Mouse (Mus musculus): ENCODE data around the gene Rhob. TPM values are rescaled to one million over a fixed set of nuclear protein-coding genes. Genes with fewer than 3 reads are reported as not detected.

Rhob gene
- polyA plus RNA-seq, 1 experiment from 2014 or later, result 59.8 TPM

Other genes with a start within 250 kb of the Rhob start
- gene Gdf7, start 198.1 kb downstream of the Rhob start, polyA plus RNA-seq (2014; fragmentation: Nextera tagmentation; extraction: Ambion mirVana), result 0.26 and 0.64 TPM in 2 replicates
- gene Hs1bp3, start 186.6 kb downstream of the Rhob start, polyA plus RNA-seq (2014; fragmentation: Nextera tagmentation; extraction: Ambion mirVana), result 7.2 and 7.4 TPM in 2 replicates
- gene Slc7a15, start 99.1 kb upstream of the Rhob start, polyA plus RNA-seq (2014; fragmentation: Nextera tagmentation; extraction: Ambion mirVana), result not detected in 2 replicates
- 79.1 and 82.5 TPM in 2 replicates for gene Pum2, start 174.1 kb upstream of the Rhob start, polyA plus RNA-seq (2014; fragmentation: Nextera tagmentation; extraction: Ambion mirVana)

All from midbrain, embryonic 11.5 days (tissue).